Mouse (Mus musculus): ENCODE measurements around the gene Fam114a1. TPM values are rescaled to one million over a fixed set of nuclear protein-coding genes. Genes with fewer than 3 reads are reported as not detected.
A peak's percentile ranks its signal among the peaks of the same experiment; 100 is the strongest.

The Fam114a1 gene
- 44.1 and 45.1 TPM in 2 replicates for polyA plus RNA-seq (2016; fragmentation: Nextera tagmentation; extraction: Ambion mirVana)

DNA sequence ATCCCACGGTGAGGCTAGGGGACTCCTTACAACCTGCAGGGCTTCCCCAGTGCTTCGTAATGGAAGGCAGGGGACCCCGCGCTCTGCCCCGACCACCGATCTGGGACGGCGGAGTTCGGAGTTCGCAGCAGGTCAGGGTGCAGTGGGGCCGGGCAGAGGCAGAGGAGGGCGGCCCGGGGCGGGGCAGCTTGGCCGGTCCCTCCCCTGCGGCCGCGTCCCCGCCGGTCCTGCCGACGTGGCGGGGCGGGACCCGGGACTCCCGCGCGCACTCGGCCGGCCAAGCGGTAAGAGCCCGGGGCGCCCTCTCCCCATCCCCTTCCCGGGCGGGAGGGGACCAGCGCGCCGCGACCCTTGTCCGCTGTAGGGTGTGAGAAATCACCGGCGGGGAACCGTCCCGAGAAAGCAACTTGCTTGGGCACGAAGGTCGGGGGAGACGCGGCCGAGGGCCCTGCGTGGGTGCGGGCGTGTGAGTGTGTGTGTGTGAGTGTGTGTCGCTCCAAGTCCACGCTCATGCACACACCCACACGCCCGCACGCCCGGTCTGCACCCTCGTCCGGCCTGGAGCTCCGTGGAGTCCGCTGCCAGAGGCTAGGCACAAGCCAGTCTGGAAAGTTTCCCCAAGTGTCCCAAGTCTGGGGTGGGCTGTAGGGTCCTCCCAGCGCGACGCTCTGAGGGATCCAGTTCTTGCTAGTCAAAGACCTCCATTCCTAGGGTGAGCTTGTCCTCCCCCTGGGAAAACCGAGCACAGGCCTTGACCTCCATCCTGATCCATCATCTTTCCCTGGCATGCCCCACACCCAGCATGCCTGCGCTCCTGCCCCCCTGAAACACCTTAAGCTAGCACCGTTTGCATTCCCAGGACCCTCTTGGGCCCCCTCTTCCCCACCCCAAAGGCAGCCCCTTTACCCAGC is at the start of gene Fam114a1:
Fam114a1 (plus strand) TSS at position 211 of the 911 bp plus-strand sequence.
- peak within 1 kb of the TSS; percentile 73 for H3K27ac ChIP-seq (ENCODE audit: poor library complexity, severe bottlenecking)
- H3K4me3 ChIP-seq, result peak within 1 kb of the TSS; percentile 84
- H3K9me3 ChIP-seq (replicated peaks), result no peaks in the 10 kb centered on the region
- H3K9ac ChIP-seq, result peak within 1 kb of the TSS; percentile 93
- H3K27me3 ChIP-seq (replicated peaks), result no peaks in the 10 kb centered on the region
- H3K36me3 ChIP-seq, result peaks cover 11% of the 10 kb centered on the region; the same call in 1 of the 2 replicates
- peak; percentile 90 for ATAC-seq (ENCODE audit: insufficient number of reproducible peaks, low FRiP score)
- peaks cover 17% of the 10 kb centered on the region for H3K4me1 ChIP-seq (replicated peaks)
- under 1% methylated on average over 66 of the region's 68 CpGs for WGBS
- peak within 1 kb of the TSS; percentile 83 for H3K4me2 ChIP-seq

DNA sequence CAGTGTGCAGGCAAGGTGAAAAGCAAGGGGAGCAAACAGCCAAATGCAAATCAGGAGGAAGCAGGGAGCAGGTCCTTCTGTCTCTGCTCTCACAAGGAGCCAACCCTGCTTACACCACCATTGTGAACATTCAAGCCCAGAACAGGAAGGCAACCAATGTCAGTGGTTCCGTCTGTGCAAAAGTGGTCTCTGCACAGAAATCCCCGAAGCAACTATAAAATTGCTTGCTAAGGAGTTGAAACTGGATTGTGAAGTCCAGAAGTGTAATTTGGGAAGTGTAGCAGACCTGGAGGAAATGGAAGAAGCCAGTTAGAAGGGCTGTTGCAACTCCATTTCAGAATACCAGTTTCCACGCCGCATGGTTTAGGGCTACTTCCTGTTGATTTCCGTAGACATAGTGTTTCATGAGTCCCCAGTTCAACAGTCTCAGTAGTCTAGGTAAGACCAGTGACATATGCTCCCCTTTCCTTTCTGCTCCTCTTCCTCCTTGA is 46.9 kb upstream of the Fam114a1 start:
- ATAC-seq (ENCODE audit: insufficient number of reproducible peaks, low FRiP score), result no peak
- H3K4me2 ChIP-seq, result no peak overlapping the region
- H3K9me3 ChIP-seq (replicated peaks), result 0 out of 2 replicates have a peak, but pooled peaks cover 3% of the 10 kb centered on the region
- no peak overlapping the region for H3K27ac ChIP-seq (ENCODE audit: poor library complexity, severe bottlenecking)
- WGBS, result 89% methylated on average over 5 of the region's 5 CpGs
- no peak overlapping the region for H3K9ac ChIP-seq
- H3K36me3 ChIP-seq, result no peaks in the 10 kb centered on the region
- H3K27me3 ChIP-seq (replicated peaks), result no peaks in the 10 kb centered on the region
- H3K4me3 ChIP-seq, result no peak overlapping the region
- 0 out of 2 replicates have a peak, but pooled peaks cover 4% of the 10 kb centered on the region for H3K4me1 ChIP-seq (replicated peaks)

DNA sequence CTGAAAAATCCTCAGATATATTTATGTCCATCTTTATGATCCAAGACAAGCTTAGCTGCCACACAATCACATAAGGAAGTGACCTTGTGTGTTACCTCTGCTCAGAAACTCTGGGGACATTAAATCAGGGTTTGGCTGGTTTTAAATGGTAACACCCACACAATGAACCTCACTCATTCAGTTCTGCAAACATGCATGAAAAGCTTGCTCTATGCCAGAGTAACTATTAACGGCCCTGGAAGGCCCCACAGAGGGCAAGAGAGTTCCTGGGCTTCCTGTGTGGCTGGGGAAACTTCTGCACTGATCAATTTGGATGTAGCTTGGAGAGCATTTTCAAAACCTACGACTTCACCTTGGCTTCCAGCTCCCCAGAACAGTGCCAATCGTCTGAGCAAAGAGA is 37.7 kb upstream of the Fam114a1 start:
- WGBS, result 59% methylated on average over 3 of the region's 3 CpGs
- no peak overlapping the region for H3K4me3 ChIP-seq
- no peak overlapping the region for H3K4me2 ChIP-seq
- H3K9ac ChIP-seq, result no peak overlapping the region
- H3K27ac ChIP-seq (ENCODE audit: poor library complexity, severe bottlenecking), result no peak overlapping the region
- no peaks in the 10 kb centered on the region for H3K4me1 ChIP-seq (replicated peaks)
- no peaks in the 10 kb centered on the region for H3K27me3 ChIP-seq (replicated peaks)
- ATAC-seq (ENCODE audit: insufficient number of reproducible peaks, low FRiP score), result no peak
- no peaks in the 10 kb centered on the region for H3K36me3 ChIP-seq
- H3K9me3 ChIP-seq (replicated peaks), result no peaks in the 10 kb centered on the region

GRCm38 (mm10) chr5:64932775-64933174 is 37.1 kb upstream of the Fam114a1 start:
- Histone ChIP-seq H3K4me3 (no peak overlapping the region), H3K27me3 (replicated peaks) (no peaks in the 10 kb centered on the region), H3K36me3 (no peaks in the 10 kb centered on the region), H3K27ac (ENCODE audit: poor library complexity, severe bottlenecking) (no peak overlapping the region), H3K4me2 (no peak overlapping the region), H3K4me1 (replicated peaks) (no peaks in the 10 kb centered on the region), H3K9me3 (replicated peaks) (peaks cover 3% of the 10 kb centered on the region), H3K9ac (no peak overlapping the region)
- WGBS, result 84% methylated on average over 15 of the region's 15 CpGs
- no peak for ATAC-seq (ENCODE audit: insufficient number of reproducible peaks, low FRiP score)

GRCm38 (mm10) chr5:64951486-64951885 is 18.4 kb upstream of the Fam114a1 start:
- Histone ChIP-seq H3K27me3 (replicated peaks) (no peaks in the 10 kb centered on the region), H3K36me3 (no peaks in the 10 kb centered on the region), H3K4me3 (no peak overlapping the region), H3K9me3 (replicated peaks) (no peaks in the 10 kb centered on the region), H3K27ac (ENCODE audit: poor library complexity, severe bottlenecking) (no peak overlapping the region), H3K9ac (no peak overlapping the region), H3K4me2 (no peak overlapping the region), H3K4me1 (replicated peaks) (no peaks in the 10 kb centered on the region)
- WGBS, result 56% methylated on average over 5 of the region's 5 CpGs
- ATAC-seq (ENCODE audit: insufficient number of reproducible peaks, low FRiP score), result no peak

DNA sequence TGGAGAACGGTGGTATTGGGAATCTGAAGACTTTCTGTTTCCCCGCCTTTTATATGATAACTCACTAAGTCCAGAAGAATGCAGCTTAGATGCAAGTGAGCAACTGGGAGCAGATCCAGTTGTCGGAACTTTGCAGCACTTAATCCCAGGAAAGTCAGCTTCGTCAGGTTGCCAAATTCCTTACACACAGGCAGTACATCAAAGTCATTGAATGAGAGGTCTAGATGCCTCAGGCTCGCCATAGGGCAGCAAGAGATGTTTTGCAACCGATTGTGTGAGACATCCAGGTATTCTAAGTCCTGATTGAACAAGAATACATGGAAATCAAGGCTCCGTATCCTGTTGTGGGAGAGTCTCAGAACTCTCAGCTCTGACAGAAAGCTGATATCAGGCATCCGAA is 14.9 kb upstream of the Fam114a1 start:
- no peak overlapping the region for H3K4me2 ChIP-seq
- no peaks in the 10 kb centered on the region for H3K27me3 ChIP-seq (replicated peaks)
- H3K36me3 ChIP-seq, result no peaks in the 10 kb centered on the region
- no peak overlapping the region for H3K27ac ChIP-seq (ENCODE audit: poor library complexity, severe bottlenecking)
- 71% methylated on average over 8 of the region's 8 CpGs for WGBS
- no peak for ATAC-seq (ENCODE audit: insufficient number of reproducible peaks, low FRiP score)
- H3K9me3 ChIP-seq (replicated peaks), result no peaks in the 10 kb centered on the region
- no peak overlapping the region for H3K4me3 ChIP-seq
- no peak overlapping the region for H3K9ac ChIP-seq
- H3K4me1 ChIP-seq (replicated peaks), result no peaks in the 10 kb centered on the region

GRCm38 (mm10) chr5:64958991-64959842 is 10.7 kb upstream of the Fam114a1 start:
- H3K36me3 ChIP-seq, result no peaks in the 10 kb centered on the region
- 79% methylated on average over 22 of the region's 22 CpGs for WGBS
- H3K27ac ChIP-seq (ENCODE audit: poor library complexity, severe bottlenecking), result no peak overlapping the region
- no peaks in the 10 kb centered on the region for H3K27me3 ChIP-seq (replicated peaks)
- H3K4me2 ChIP-seq, result no peak overlapping the region
- no peak overlapping the region for H3K4me3 ChIP-seq
- no peaks in the 10 kb centered on the region for H3K4me1 ChIP-seq (replicated peaks)
- H3K9me3 ChIP-seq (replicated peaks), result no peaks in the 10 kb centered on the region
- H3K9ac ChIP-seq, result no peak overlapping the region
- no peak for ATAC-seq (ENCODE audit: insufficient number of reproducible peaks, low FRiP score)

GRCm38 (mm10) chr5:64959843-64960230 is 10.0 kb upstream of the Fam114a1 start, which contains the start of gene Tlr6:
Tlr6 (minus strand) TSS chr5:64960097.
- no peaks in the 10 kb centered on the region for H3K9me3 ChIP-seq (replicated peaks)
- no peak within 1 kb of the TSS for H3K9ac ChIP-seq
- no peak within 1 kb of the TSS for H3K4me3 ChIP-seq
- no peaks in the 10 kb centered on the region for H3K27me3 ChIP-seq (replicated peaks)
- H3K27ac ChIP-seq (ENCODE audit: poor library complexity, severe bottlenecking), result no peak within 1 kb of the TSS
- H3K36me3 ChIP-seq, result no peaks in the 10 kb centered on the region
- H3K4me2 ChIP-seq, result no peak within 1 kb of the TSS
- 74% methylated on average over 13 of the region's 13 CpGs for WGBS
- no peaks in the 10 kb centered on the region for H3K4me1 ChIP-seq (replicated peaks)
- no peak for ATAC-seq (ENCODE audit: insufficient number of reproducible peaks, low FRiP score)

DNA sequence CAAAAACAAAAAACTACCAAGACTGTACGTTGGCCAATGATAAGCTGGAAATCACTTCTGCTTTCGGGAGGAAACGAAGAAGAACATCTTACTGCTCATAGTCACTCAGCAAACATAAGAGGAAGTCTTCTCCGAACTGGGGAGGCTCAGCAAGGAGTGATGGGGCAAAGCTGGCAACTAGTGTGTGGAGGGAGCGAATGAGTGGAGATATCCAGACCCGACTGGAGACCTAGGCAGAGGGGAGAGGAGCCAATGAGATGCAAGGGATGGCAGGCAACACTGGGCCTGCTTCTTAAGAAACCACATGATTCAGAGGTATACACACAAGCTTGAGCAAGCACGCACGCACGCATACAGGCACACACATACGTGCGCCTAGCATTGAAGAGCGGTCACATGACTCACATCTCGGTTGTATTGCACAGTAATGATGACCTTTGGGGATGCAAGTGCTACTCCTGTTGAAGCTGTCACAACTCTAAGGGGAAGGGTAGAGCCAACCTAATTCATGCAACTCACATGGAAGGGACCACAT is 8.9 kb upstream of the Fam114a1 start:
- Histone ChIP-seq H3K4me3 (no peak overlapping the region), H3K27ac (ENCODE audit: poor library complexity, severe bottlenecking) (no peak overlapping the region), H3K4me2 (no peak overlapping the region), H3K27me3 (replicated peaks) (no peaks in the 10 kb centered on the region), H3K36me3 (no peaks in the 10 kb centered on the region), H3K9me3 (replicated peaks) (no peaks in the 10 kb centered on the region), H3K9ac (no peak overlapping the region), H3K4me1 (replicated peaks) (no peaks in the 10 kb centered on the region)
- ATAC-seq (ENCODE audit: insufficient number of reproducible peaks, low FRiP score), result no peak
- 87% methylated on average over 13 of the region's 13 CpGs for WGBS

GRCm38 (mm10) chr5:64963271-64963670 is 6.6 kb upstream of the Fam114a1 start:
- no peaks in the 10 kb centered on the region for H3K36me3 ChIP-seq
- H3K9ac ChIP-seq, result no peak overlapping the region
- no peak overlapping the region for H3K4me3 ChIP-seq
- no peak overlapping the region for H3K27ac ChIP-seq (ENCODE audit: poor library complexity, severe bottlenecking)
- H3K9me3 ChIP-seq (replicated peaks), result no peaks in the 10 kb centered on the region
- no peak overlapping the region for H3K4me2 ChIP-seq
- WGBS, result 73% methylated on average over 5 of the region's 5 CpGs
- no peak for ATAC-seq (ENCODE audit: insufficient number of reproducible peaks, low FRiP score)
- H3K4me1 ChIP-seq (replicated peaks), result no peaks in the 10 kb centered on the region
- no peaks in the 10 kb centered on the region for H3K27me3 ChIP-seq (replicated peaks)

- 73% methylated on average over 3 of the region's 3 CpGs for whole genome bisulfite sequencing
- no peaks in the 10 kb centered on the region for H3K36me3 ChIP-seq
- no peaks in the 10 kb centered on the region for H3K9me3 ChIP-seq (replicated peaks)
Observed at GRCm38 (mm10) chr5:64963735-64964134, 6.1 kb upstream of the Fam114a1 start.

More at GRCm38 (mm10) chr5:64963735-64964134, 6.1 kb upstream of the Fam114a1 start:
- Histone ChIP-seq H3K4me2 (no peak overlapping the region), H3K4me1 (replicated peaks) (no peaks in the 10 kb centered on the region), H3K4me3 (no peak overlapping the region), H3K27me3 (replicated peaks) (no peaks in the 10 kb centered on the region), H3K9ac (no peak overlapping the region), H3K27ac (ENCODE audit: poor library complexity, severe bottlenecking) (no peak overlapping the region)
- ATAC-seq (ENCODE audit: insufficient number of reproducible peaks, low FRiP score), result no peak
